Mouse (Mus musculus): ENCODE results near the gene Olfr1263. TPM values are rescaled to one million over a fixed set of nuclear protein-coding genes. Genes with fewer than 3 reads are reported as not detected.

Olfr1263 gene
- not detected in 2 replicates for polyA plus RNA-seq (2014; fragmentation: Nextera tagmentation; extraction: Ambion mirVana)

- 79% methylated on average over 2 of the region's 2 CpGs for WGBS
- H3K9ac ChIP-seq (replicated peaks; ENCODE audit: low read length) = no peak within 1 kb of the TSS
- ATAC-seq (replicated peaks; ENCODE audit: insufficient number of reproducible peaks, low FRiP score, low TSS enrichment, low read depth) (no peak), DNase-seq (ENCODE audit: low spot score) (no peak)
- no peak within 1 kb of the TSS for H3K4me2 ChIP-seq (ENCODE audit: low read depth, low read length)
- H3K27ac ChIP-seq (replicated peaks; ENCODE audit: low read depth, low read length) = no peak within 1 kb of the TSS
- no peak within 1 kb of the TSS for H3K4me3 ChIP-seq (ENCODE audit: low read depth, low read length)
- H3K36me3 ChIP-seq (replicated peaks; ENCODE audit: control insufficient read depth, insufficient read depth, low read depth, low read length) = no peaks in the 10 kb centered on the region
- no peaks in the 10 kb centered on the region for H3K9me3 ChIP-seq (replicated peaks; ENCODE audit: control insufficient read depth, low read length)
- H3K4me1 ChIP-seq (ENCODE audit: control insufficient read depth, insufficient read depth, low read length) = no peaks in the 10 kb centered on the region
- no peaks in the 10 kb centered on the region for H3K27me3 ChIP-seq (ENCODE audit: control insufficient read depth, insufficient read depth, low read length)
These were observed at the start of gene Olfr1263 for GRCm38 (mm10) chr2:90011831-90012230. Olfr1263 (plus strand) TSS chr2:90012131.

GRCm38 (mm10) chr2:89974184-89974583, 37.7 kb upstream of the Olfr1263 start, which contains the start of gene Olfr1260:
Olfr1260 (plus strand) TSS chr2:89974340.
- no peak for DNase-seq (ENCODE audit: low spot score)
- 84% methylated on average over 2 of the region's 2 CpGs for WGBS
- Histone ChIP-seq H3K9ac (replicated peaks; ENCODE audit: low read length) (no peak within 1 kb of the TSS), H3K4me2 (ENCODE audit: low read depth, low read length) (no peak within 1 kb of the TSS), H3K27ac (replicated peaks; ENCODE audit: low read depth, low read length) (no peak within 1 kb of the TSS), H3K4me3 (ENCODE audit: low read depth, low read length) (no peak within 1 kb of the TSS), H3K36me3 (replicated peaks; ENCODE audit: control insufficient read depth, insufficient read depth, low read depth, low read length) (no peaks in the 10 kb centered on the region), H3K27me3 (ENCODE audit: control insufficient read depth, insufficient read depth, low read length) (no peaks in the 10 kb centered on the region), H3K9me3 (replicated peaks; ENCODE audit: control insufficient read depth, low read length) (no peaks in the 10 kb centered on the region), H3K4me1 (ENCODE audit: control insufficient read depth, insufficient read depth, low read length) (no peaks in the 10 kb centered on the region)
- no peak for ATAC-seq (replicated peaks; ENCODE audit: insufficient number of reproducible peaks, low FRiP score, low TSS enrichment, low read depth)

DNA sequence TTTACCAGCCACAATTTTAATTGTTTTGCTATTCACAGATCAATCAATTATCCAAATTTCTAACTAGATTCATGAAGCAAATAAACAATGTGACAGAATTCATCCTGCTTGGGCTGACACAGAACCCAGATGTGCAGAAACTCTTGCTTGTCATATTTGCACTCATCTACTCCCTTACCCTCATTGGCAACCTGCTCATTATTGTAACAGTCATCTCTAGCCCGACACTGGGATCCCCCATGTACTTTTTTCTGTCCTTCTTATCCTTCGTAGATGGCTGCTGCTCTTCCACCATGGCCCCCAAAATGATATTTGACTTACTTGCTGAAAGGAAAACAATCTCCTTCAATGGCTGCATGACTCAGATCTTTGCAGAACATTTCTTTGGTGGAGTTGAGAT, 34.2 kb upstream of the Olfr1263 start:
- WGBS = 83% methylated on average over 2 of the region's 2 CpGs

DNA sequence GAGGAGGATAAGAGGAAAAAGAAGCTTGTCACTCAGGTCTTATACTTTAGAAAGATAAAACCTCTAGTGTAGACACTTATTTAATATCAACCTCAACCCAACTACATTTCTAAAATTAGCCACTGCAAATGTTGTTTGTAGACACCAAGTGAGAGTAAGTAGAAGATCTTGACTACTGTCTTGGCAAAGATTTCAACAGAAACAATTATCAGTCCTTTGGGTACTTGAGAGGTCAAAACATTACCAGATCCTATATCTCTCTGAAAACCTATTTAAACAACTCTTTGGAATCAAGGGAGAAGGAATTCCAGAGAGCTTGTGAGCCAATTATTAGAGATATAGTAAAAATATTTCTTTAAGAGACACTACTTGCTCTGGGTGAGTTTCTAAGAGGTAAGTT, 21.0 kb upstream of the Olfr1263 start, which contains the start of gene Olfr1261:
Gene Olfr1261 (plus strand): TSS at position 301 of the 400 bp plus-strand sequence.
- no peak within 1 kb of the TSS for H3K27ac ChIP-seq (replicated peaks; ENCODE audit: low read depth, low read length)
- no peak for ATAC-seq (replicated peaks; ENCODE audit: insufficient number of reproducible peaks, low FRiP score, low TSS enrichment, low read depth)

More for the DNA sequence above, 34.2 kb upstream of the Olfr1263 start:
- no peak for DNase-seq (ENCODE audit: low spot score)
- Histone ChIP-seq H3K27ac (replicated peaks; ENCODE audit: low read depth, low read length) (no peak overlapping the region), H3K4me3 (ENCODE audit: low read depth, low read length) (no peak overlapping the region), H3K9me3 (replicated peaks; ENCODE audit: control insufficient read depth, low read length) (no peaks in the 10 kb centered on the region), H3K27me3 (ENCODE audit: control insufficient read depth, insufficient read depth, low read length) (no peaks in the 10 kb centered on the region), H3K4me1 (ENCODE audit: control insufficient read depth, insufficient read depth, low read length) (no peaks in the 10 kb centered on the region), H3K9ac (replicated peaks; ENCODE audit: low read length) (no peak overlapping the region), H3K36me3 (replicated peaks; ENCODE audit: control insufficient read depth, insufficient read depth, low read depth, low read length) (no peaks in the 10 kb centered on the region), H3K4me2 (ENCODE audit: low read depth, low read length) (no peak overlapping the region)
- ATAC-seq (replicated peaks; ENCODE audit: insufficient number of reproducible peaks, low FRiP score, low TSS enrichment, low read depth) = no peak

GRCm38 (mm10) chr2:89999845-90000244, 12.1 kb upstream of the Olfr1263 start, which contains the start of gene Olfr1262:
Olfr1262 (plus strand) TSS chr2:90000145.
- Histone ChIP-seq H3K36me3 (replicated peaks; ENCODE audit: control insufficient read depth, insufficient read depth, low read depth, low read length) (no peaks in the 10 kb centered on the region), H3K4me1 (ENCODE audit: control insufficient read depth, insufficient read depth, low read length) (no peaks in the 10 kb centered on the region), H3K4me2 (ENCODE audit: low read depth, low read length) (no peak within 1 kb of the TSS), H3K4me3 (ENCODE audit: low read depth, low read length) (no peak within 1 kb of the TSS), H3K27ac (replicated peaks; ENCODE audit: low read depth, low read length) (no peak within 1 kb of the TSS), H3K27me3 (ENCODE audit: control insufficient read depth, insufficient read depth, low read length) (no peaks in the 10 kb centered on the region), H3K9ac (replicated peaks; ENCODE audit: low read length) (no peak within 1 kb of the TSS), H3K9me3 (replicated peaks; ENCODE audit: control insufficient read depth, low read length) (no peaks in the 10 kb centered on the region)
- ATAC-seq (replicated peaks; ENCODE audit: insufficient number of reproducible peaks, low FRiP score, low TSS enrichment, low read depth) (no peak), DNase-seq (ENCODE audit: low spot score) (no peak)

More for the DNA sequence above, 21.0 kb upstream of the Olfr1263 start, which contains the start of gene Olfr1261:
- no peak within 1 kb of the TSS for H3K9ac ChIP-seq (replicated peaks; ENCODE audit: low read length)
- H3K9me3 ChIP-seq (replicated peaks; ENCODE audit: control insufficient read depth, low read length) = no peaks in the 10 kb centered on the region
- no peaks in the 10 kb centered on the region for H3K27me3 ChIP-seq (ENCODE audit: control insufficient read depth, insufficient read depth, low read length)
- H3K4me3 ChIP-seq (ENCODE audit: low read depth, low read length) = no peak within 1 kb of the TSS
- H3K4me2 ChIP-seq (ENCODE audit: low read depth, low read length) = no peak within 1 kb of the TSS
- H3K4me1 ChIP-seq (ENCODE audit: control insufficient read depth, insufficient read depth, low read length) = no peaks in the 10 kb centered on the region
- no peaks in the 10 kb centered on the region for H3K36me3 ChIP-seq (replicated peaks; ENCODE audit: control insufficient read depth, insufficient read depth, low read depth, low read length)
- no peak for DNase-seq (ENCODE audit: low spot score)

- H3K9ac ChIP-seq (replicated peaks; ENCODE audit: low read length) = no peak within 1 kb of the TSS
- H3K9me3 ChIP-seq (replicated peaks; ENCODE audit: control insufficient read depth, low read length) = no peaks in the 10 kb centered on the region
- no peaks in the 10 kb centered on the region for H3K27me3 ChIP-seq (ENCODE audit: control insufficient read depth, insufficient read depth, low read length)
- no peak within 1 kb of the TSS for H3K4me2 ChIP-seq (ENCODE audit: low read depth, low read length)
- no peaks in the 10 kb centered on the region for H3K36me3 ChIP-seq (replicated peaks; ENCODE audit: control insufficient read depth, insufficient read depth, low read depth, low read length)
- H3K4me3 ChIP-seq (ENCODE audit: low read depth, low read length) = no peak within 1 kb of the TSS
- no peak for ATAC-seq (replicated peaks; ENCODE audit: insufficient number of reproducible peaks, low FRiP score, low TSS enrichment, low read depth)
- no peaks in the 10 kb centered on the region for H3K4me1 ChIP-seq (ENCODE audit: control insufficient read depth, insufficient read depth, low read length)
- DNase-seq (ENCODE audit: low spot score) = peak; percentile 4
- 39% methylated on average over 2 of the region's 2 CpGs for WGBS
- no peak within 1 kb of the TSS for H3K27ac ChIP-seq (replicated peaks; ENCODE audit: low read depth, low read length)
These were observed 13.5 kb downstream of the Olfr1263 start, which contains the start of gene Olfr1264 for GRCm38 (mm10) chr2:90025477-90025876. Olfr1264 (minus strand) TSS chr2:90025577.

- no peak for DNase-seq (ENCODE audit: low spot score)
- H3K4me1 ChIP-seq (ENCODE audit: control insufficient read depth, insufficient read depth, low read length) = no peaks in the 10 kb centered on the region
These were observed 23.1 kb downstream of the Olfr1263 start, which contains the start of gene Olfr1265 for GRCm38 (mm10) chr2:90035037-90035436. Olfr1265 (plus strand) TSS chr2:90035337.

GRCm38 (mm10) chr2:90063494-90063893, 51.6 kb downstream of the Olfr1263 start, which contains the start of gene Olfr140:
Olfr140 (minus strand) TSS chr2:90063594.
- Histone ChIP-seq H3K36me3 (replicated peaks; ENCODE audit: control insufficient read depth, insufficient read depth, low read depth, low read length) (no peaks in the 10 kb centered on the region), H3K4me1 (ENCODE audit: control insufficient read depth, insufficient read depth, low read length) (no peaks in the 10 kb centered on the region), H3K27ac (replicated peaks; ENCODE audit: low read depth, low read length) (no peak within 1 kb of the TSS), H3K9me3 (replicated peaks; ENCODE audit: control insufficient read depth, low read length) (no peaks in the 10 kb centered on the region), H3K4me2 (ENCODE audit: low read depth, low read length) (no peak within 1 kb of the TSS), H3K4me3 (ENCODE audit: low read depth, low read length) (no peak within 1 kb of the TSS), H3K27me3 (ENCODE audit: control insufficient read depth, insufficient read depth, low read length) (no peaks in the 10 kb centered on the region), H3K9ac (replicated peaks; ENCODE audit: low read length) (no peak within 1 kb of the TSS)
- DNase-seq (ENCODE audit: low spot score) (no peak), ATAC-seq (replicated peaks; ENCODE audit: insufficient number of reproducible peaks, low FRiP score, low TSS enrichment, low read depth) (no peak)

More at GRCm38 (mm10) chr2:90035037-90035436, 23.1 kb downstream of the Olfr1263 start, which contains the start of gene Olfr1265:
- H3K4me3 ChIP-seq (ENCODE audit: low read depth, low read length) = no peak within 1 kb of the TSS
- no peak within 1 kb of the TSS for H3K4me2 ChIP-seq (ENCODE audit: low read depth, low read length)
- no peak within 1 kb of the TSS for H3K9ac ChIP-seq (replicated peaks; ENCODE audit: low read length)
- H3K27ac ChIP-seq (replicated peaks; ENCODE audit: low read depth, low read length) = no peak within 1 kb of the TSS
- no peaks in the 10 kb centered on the region for H3K9me3 ChIP-seq (replicated peaks; ENCODE audit: control insufficient read depth, low read length)
- no peaks in the 10 kb centered on the region for H3K36me3 ChIP-seq (replicated peaks; ENCODE audit: control insufficient read depth, insufficient read depth, low read depth, low read length)
- no peaks in the 10 kb centered on the region for H3K27me3 ChIP-seq (ENCODE audit: control insufficient read depth, insufficient read depth, low read length)
- no peak for ATAC-seq (replicated peaks; ENCODE audit: insufficient number of reproducible peaks, low FRiP score, low TSS enrichment, low read depth)

Data from embryonic facial prominence, embryonic 11.5 days (tissue).